Comparison of ENCODE assay signal across 8 mouse cellular contexts in the genomic region with DNA sequence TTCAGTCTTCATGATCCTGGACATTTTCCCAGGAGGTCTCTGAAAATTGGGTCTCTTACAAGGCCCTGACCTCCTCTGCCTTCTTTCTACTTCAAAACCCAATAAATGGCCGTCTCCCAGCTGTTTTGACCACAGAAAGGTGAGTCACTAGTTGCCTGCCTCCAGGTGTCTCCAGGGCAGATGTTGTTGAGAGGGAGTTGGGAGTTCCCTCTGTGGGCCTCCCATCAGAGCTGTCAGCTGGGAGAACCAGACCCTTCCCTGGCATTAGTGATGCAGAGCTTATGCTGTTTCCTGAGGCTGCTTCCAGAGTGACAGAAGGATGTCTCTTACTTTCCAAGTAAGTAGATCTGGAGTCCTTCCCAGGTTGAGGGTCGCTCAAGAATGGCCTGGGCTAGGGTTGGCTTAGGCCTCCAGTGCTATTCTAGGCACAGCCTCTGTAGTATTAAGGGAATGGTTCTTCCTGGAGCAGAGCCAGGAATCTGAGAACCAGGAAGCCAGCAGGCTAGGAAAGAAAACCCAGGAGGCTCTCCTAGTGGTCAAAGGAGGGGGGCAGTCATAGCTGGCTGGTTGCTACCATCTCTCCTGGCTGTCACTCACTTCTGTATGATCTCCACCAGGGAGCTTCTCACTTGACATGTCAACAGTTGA. TPM values are rescaled to one million over a fixed set of nuclear protein-coding genes. Genes with fewer than 3 reads are reported as not detected.
DNase-seq lines count a peak whose midpoint lies in the region; ATAC-seq lines count a peak whose summit lies in the region.

No protein-coding gene starts in this region.

- peaks cover 16% of the 10 kb centered on the region for H3K4me1 ChIP-seq in intestine, embryonic 14.5 days (replicated peaks; ENCODE audit: control insufficient read depth, insufficient read depth, low read length)
- H3K4me1 ChIP-seq in stomach, embryonic 14.5 days (ENCODE audit: control insufficient read depth, insufficient read depth, low read length): peaks cover 7% of the 10 kb centered on the region; the same call in 1 of the 2 replicates

- H3K4me2 ChIP-seq in intestine, embryonic 14.5 days (ENCODE audit: low read length): peak overlapping the region; percentile 80
- H3K4me2 ChIP-seq in stomach, embryonic 14.5 days (replicated peaks; ENCODE audit: low read depth, low read length): peak overlapping the region; percentile 86; the same call in 1 of the 2 replicates

- H3K36me3 ChIP-seq in intestine, embryonic 14.5 days (ENCODE audit: control insufficient read depth, insufficient read depth, low read length): peaks cover 9% of the 10 kb centered on the region; the same call in 1 of the 2 replicates
- peaks cover under 1% of the 10 kb centered on the region; the same call in 1 of the 2 replicates for H3K36me3 ChIP-seq in stomach, embryonic 14.5 days (ENCODE audit: control insufficient read depth, insufficient read depth, low read length)

- H3K27ac ChIP-seq in intestine, embryonic 14.5 days (ENCODE audit: low read depth): no peak overlapping the region
- no peak overlapping the region for H3K27ac ChIP-seq in stomach, embryonic 14.5 days (ENCODE audit: low read length)

- ATAC-seq in intestine, embryonic 14.5 days (replicated peaks; ENCODE audit: low FRiP score, low TSS enrichment, low read depth): no peak
- no peak for ATAC-seq in stomach, embryonic 14.5 days (ENCODE audit: insufficient number of reproducible peaks, insufficient read depth, low FRiP score, low read depth)

- peak; percentile 30 for DNase-seq in layer of hippocampus, adult 9-11 months
- DNase-seq in layer of hippocampus, adult 8-10 months (ENCODE audit: low spot score in 2 of 2): no peak
- peak; percentile 48 for DNase-seq in cerebellum, adult 8-10 months
- DNase-seq in gastrocnemius, postnatal 36 days: peak; percentile 32 to 50
- peak; percentile 54 for DNase-seq in intestine, embryonic 14.5 days (ENCODE audit: low spot score)
- DNase-seq in lung, adult 18-20 months: peak; percentile 32 to 61
- DNase-seq in urinary bladder, postnatal 10 days (ENCODE audit: low spot score): no peak

- no peaks in the 10 kb centered on the region for H3K9me3 ChIP-seq in intestine, embryonic 14.5 days (ENCODE audit: control insufficient read depth, low read length)
- no peaks in the 10 kb centered on the region for H3K9me3 ChIP-seq in stomach, embryonic 14.5 days (ENCODE audit: control insufficient read depth, low read depth, low read length)

- no peak overlapping the region for H3K4me3 ChIP-seq in intestine, embryonic 14.5 days (ENCODE audit: low read depth, low read length)
- no peak overlapping the region; the same call in 1 of the 2 replicates for H3K4me3 ChIP-seq in stomach, embryonic 14.5 days (ENCODE audit: low read depth, low read length)

- H3K27me3 ChIP-seq in intestine, embryonic 14.5 days (replicated peaks; ENCODE audit: control insufficient read depth, insufficient read depth, low read length): 0 out of 2 replicates have a peak, but pooled peaks cover 8% of the 10 kb centered on the region
- H3K27me3 ChIP-seq in stomach, embryonic 14.5 days (ENCODE audit: control insufficient read depth, insufficient read depth, low read length): no peaks in the 10 kb centered on the region

- H3K9ac ChIP-seq in intestine, embryonic 14.5 days (ENCODE audit: low read length): no peak overlapping the region
- H3K9ac ChIP-seq in stomach, embryonic 14.5 days (replicated peaks; ENCODE audit: low read depth, low read length): no peak overlapping the region

- 79% methylated on average over 2 of the region's 2 CpGs for WGBS in intestine, embryonic 14.5 days
- WGBS in stomach, embryonic 14.5 days: 78% methylated on average over 2 of the region's 2 CpGs

- intact Hi-C loops in gastrocnemius, postnatal 36 days (cut with DNase I): loop anchor here (2.0 kb wide), 1 partner anchor 104 kb away; no protein-coding TSS in a partner anchor

RNA-seq across cellular contexts. Expression of a gene that starts 2.1 kb away (rescaled TPM):
- total RNA-seq in layer of hippocampus, adult 8-10 months (2022): 100 to 1,000 TPM; 108 to 119 (median 111) TPM
- total RNA-seq in gastrocnemius, postnatal 36 days (2021): 100 to 1,000 TPM; 355 to 400 TPM
- polyA plus RNA-seq in intestine, embryonic 14.5 days (2014; fragmentation: Nextera tagmentation; extraction: Ambion mirVana): 16.9 and 17.6 TPM in 2 replicates
- polyA plus RNA-seq in stomach, embryonic 14.5 days (2014; fragmentation: Nextera tagmentation; extraction: Ambion mirVana): 19.7 and 19.9 TPM in 2 replicates

RNA-seq across cellular contexts. Expression of a gene that starts 25.7 kb away (rescaled TPM):
- 10 to 100 TPM; 27.7 to 32.6 (median 30.2) TPM for total RNA-seq in layer of hippocampus, adult 8-10 months (2022)
- 10 to 100 TPM; 23.4 to 25.4 TPM for total RNA-seq in gastrocnemius, postnatal 36 days (2021)
- polyA plus RNA-seq in intestine, embryonic 14.5 days (2014; fragmentation: Nextera tagmentation; extraction: Ambion mirVana): 60.2 and 64.6 TPM in 2 replicates
- polyA plus RNA-seq in stomach, embryonic 14.5 days (2014; fragmentation: Nextera tagmentation; extraction: Ambion mirVana): 61.6 and 62.5 TPM in 2 replicates

Comparison
In these comparisons a context has a peak if more than half of its experiments do, and no peak if none do; other contexts are left out.
1. DNase-seq: peak in layer of hippocampus, adult 9-11 months (single experiment), cerebellum, adult 8-10 months (single experiment), gastrocnemius, postnatal 36 days (2 of 2), intestine, embryonic 14.5 days (single experiment) and lung, adult 18-20 months (2 of 2); none in layer of hippocampus, adult 8-10 months (0 of 2) and urinary bladder, postnatal 10 days (single experiment).